Mouse (Mus musculus): Measurements from ENCODE around the gene Cav1.

Cav1 gene

GRCm38 (mm10) chr6:17317167-17317524, 11.0 kb downstream of the Cav1 start:
- no peak for DNase-seq (ENCODE audit: low spot score in 2 of 2)

GRCm38 (mm10) chr6:17317944-17318343, 11.8 kb downstream of the Cav1 start:
- DNase-seq (ENCODE audit: low spot score in 2 of 2): no peak

- no peak for DNase-seq (ENCODE audit: low spot score in 2 of 2)
These were observed 15.8 kb downstream of the Cav1 start for GRCm38 (mm10) chr6:17321976-17322375.

- DNase-seq (ENCODE audit: low spot score in 2 of 2): no peak
These were observed 21.1 kb downstream of the Cav1 start for GRCm38 (mm10) chr6:17327216-17327615.

GRCm38 (mm10) chr6:17329801-17330200, 23.7 kb downstream of the Cav1 start:
- no peak for DNase-seq (ENCODE audit: low spot score in 2 of 2)

GRCm38 (mm10) chr6:17337724-17338123, 31.6 kb downstream of the Cav1 start:
- no peak for DNase-seq (ENCODE audit: low spot score in 2 of 2)

- DNase-seq (ENCODE audit: low spot score in 2 of 2): no peak
These were observed 34.3 kb downstream of the Cav1 start for GRCm38 (mm10) chr6:17340406-17340805.

GRCm38 (mm10) chr6:17348011-17348410, 41.9 kb downstream of the Cav1 start:
- DNase-seq (ENCODE audit: low spot score in 2 of 2): no peak

GRCm38 (mm10) chr6:17350803-17351202, 44.7 kb downstream of the Cav1 start:
- DNase-seq (ENCODE audit: low spot score in 2 of 2): no peak

GRCm38 (mm10) chr6:17358896-17359690, 53.0 kb downstream of the Cav1 start:
- peak in 1 of 2 experiments; percentile 23 for DNase-seq (ENCODE audit: low spot score in 2 of 2)

GRCm38 (mm10) chr6:17362771-17363170, 56.6 kb downstream of the Cav1 start:
- DNase-seq (ENCODE audit: low spot score in 2 of 2): no peak

- DNase-seq (ENCODE audit: low spot score in 2 of 2): no peak
These were observed 57.5 kb downstream of the Cav1 start for GRCm38 (mm10) chr6:17363446-17364179.

- DNase-seq (ENCODE audit: low spot score in 2 of 2): no peak
These were observed 68.2 kb downstream of the Cav1 start for GRCm38 (mm10) chr6:17374326-17374725.

GRCm38 (mm10) chr6:17377371-17377770, 71.2 kb downstream of the Cav1 start:
- no peak for DNase-seq (ENCODE audit: low spot score in 2 of 2)

- no peak for DNase-seq (ENCODE audit: low spot score in 2 of 2)
These were observed 74.0 kb downstream of the Cav1 start for GRCm38 (mm10) chr6:17380102-17380501.

GRCm38 (mm10) chr6:17381690-17382089, 75.6 kb downstream of the Cav1 start:
- no peak for DNase-seq (ENCODE audit: low spot score in 2 of 2)

GRCm38 (mm10) chr6:17385531-17385930, 79.4 kb downstream of the Cav1 start:
- DNase-seq (ENCODE audit: low spot score in 2 of 2): no peak

- no peak for DNase-seq (ENCODE audit: low spot score in 2 of 2)
These were observed 82.0 kb downstream of the Cav1 start for GRCm38 (mm10) chr6:17387991-17388710.
